In the genomic region with DNA sequence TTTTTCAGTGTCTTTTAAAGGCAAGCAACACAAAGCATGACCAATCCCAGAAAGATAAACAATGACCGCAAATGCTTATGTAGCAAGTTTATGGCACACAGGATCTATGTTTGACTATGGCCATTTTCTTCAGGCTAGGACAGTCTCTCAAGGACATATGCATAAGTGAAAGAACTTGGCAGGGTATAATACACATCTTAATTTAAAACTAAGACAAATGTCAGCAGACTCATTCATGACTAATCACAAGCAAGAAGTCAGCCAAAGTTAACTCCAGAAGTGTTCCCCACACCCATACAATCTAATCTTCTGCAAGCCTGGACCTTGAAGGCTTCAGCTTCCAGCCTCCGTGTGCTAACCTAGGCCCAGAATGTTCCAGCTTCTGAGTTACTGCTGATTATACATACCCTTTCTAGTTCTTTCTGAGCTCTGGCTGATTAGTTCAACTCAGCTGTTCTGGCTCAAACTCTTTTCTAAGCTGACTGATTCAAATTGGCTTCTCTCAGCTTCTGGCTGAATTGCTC, we compare ENCODE assay signal across 19 mouse cellular contexts.
DNase-seq lines count a peak whose midpoint lies in the region; ATAC-seq lines count a peak whose summit lies in the region.
"Had no signal": no experiment of that assay in that cellular context is flagged by ENCODE, and none has a peak within 500 bp of the region (broad histone marks: within the 10 kb centered on the region; RNA-seq: fewer than 3 reads in every experiment).

No protein-coding gene starts in this region.

- H3K9ac ChIP-seq in heart, embryonic 16.5 days (ENCODE audit: low read length), result no peak overlapping the region
- no peak overlapping the region for H3K9ac ChIP-seq in lung, embryonic 16.5 days (ENCODE audit: low read length)
- H3K9ac ChIP-seq: embryonic facial prominence, embryonic 13.5 days; forebrain, embryonic 12.5 days; hindbrain, embryonic 13.5 days had no signal

- peak; percentile 88 for DNase-seq in heart, adult 11 months
- DNase-seq in heart, embryonic 10.5 days (ENCODE audit: low spot score), result no peak
- no peak for DNase-seq in heart, postnatal 4 days
- DNase-seq in lung, postnatal 36 days, result no peak
- DNase-seq in gastrocnemius, postnatal 25 days, result no peak
- DNase-seq: cerebellum, adult 18-20 months; cerebellum, adult 9-11 months; cerebellum, postnatal 36 days; gastrocnemius, postnatal 10 days; kidney, adult 11 months had no signal

- H3K4me2 ChIP-seq in heart, embryonic 16.5 days (ENCODE audit: low read depth, low read length), result no peak overlapping the region
- no peak overlapping the region for H3K4me2 ChIP-seq in lung, embryonic 16.5 days (ENCODE audit: low read depth, low read length)
- H3K4me2 ChIP-seq: embryonic facial prominence, embryonic 13.5 days; forebrain, embryonic 12.5 days; hindbrain, embryonic 13.5 days had no signal

- H3K4me3 ChIP-seq in heart, embryonic 10.5 days, result no peak overlapping the region
- H3K4me3 ChIP-seq in heart, embryonic 16.5 days (ENCODE audit: low read length), result no peak overlapping the region
- no peak overlapping the region for H3K4me3 ChIP-seq in lung, embryonic 16.5 days (ENCODE audit: low read length)
- H3K4me3 ChIP-seq: embryonic facial prominence, embryonic 13.5 days; forebrain, embryonic 12.5 days; hindbrain, embryonic 13.5 days had no signal

- no peaks in the 10 kb centered on the region for H3K9me3 ChIP-seq in heart, embryonic 10.5 days
- peaks cover 13% of the 10 kb centered on the region for H3K9me3 ChIP-seq in heart, embryonic 16.5 days (replicated peaks; ENCODE audit: control insufficient read depth, low read length)
- H3K9me3 ChIP-seq in lung, embryonic 16.5 days (ENCODE audit: control insufficient read depth, low read length), result peaks cover 7% of the 10 kb centered on the region; the same call in 1 of the 2 replicates
- H3K9me3 ChIP-seq: forebrain, embryonic 12.5 days had no signal

- H3K27me3 ChIP-seq in heart, embryonic 10.5 days (ENCODE audit: insufficient read depth, poor library complexity, severe bottlenecking), result no peaks in the 10 kb centered on the region
- H3K27me3 ChIP-seq in heart, embryonic 16.5 days (ENCODE audit: control insufficient read depth, insufficient read depth, low read length), result no peaks in the 10 kb centered on the region
- H3K27me3 ChIP-seq in lung, embryonic 16.5 days (ENCODE audit: control insufficient read depth, insufficient read depth, low read depth, low read length), result no peaks in the 10 kb centered on the region
- H3K27me3 ChIP-seq: embryonic facial prominence, embryonic 13.5 days; forebrain, embryonic 12.5 days; hindbrain, embryonic 13.5 days; Patski had no signal

- peak; percentile 32; the same call in 1 of the 2 replicates for ATAC-seq in heart, embryonic 16.5 days (replicated peaks; ENCODE audit: extremely low read depth, insufficient read depth, low FRiP score)
- peak; percentile 76 for ATAC-seq in lung, embryonic 16.5 days (ENCODE audit: low read depth)
- ATAC-seq: activated CD4-positive, CD25-positive, alpha-beta regulatory T cell, adult 4 months; forebrain, embryonic 16.5 days; hindbrain, postnatal 0 days; Patski had no signal

- no peaks in the 10 kb centered on the region for H3K4me1 ChIP-seq in heart, embryonic 10.5 days
- peaks cover 2% of the 10 kb centered on the region; the same call in 1 of the 2 replicates for H3K4me1 ChIP-seq in heart, embryonic 16.5 days (ENCODE audit: control insufficient read depth, insufficient read depth, low read length)
- no peaks in the 10 kb centered on the region for H3K4me1 ChIP-seq in lung, embryonic 16.5 days (replicated peaks; ENCODE audit: control insufficient read depth, insufficient read depth, low read length)
- H3K4me1 ChIP-seq: embryonic facial prominence, embryonic 13.5 days; forebrain, embryonic 12.5 days; hindbrain, embryonic 13.5 days had no signal

- no peak overlapping the region for H3K27ac ChIP-seq in heart, embryonic 10.5 days
- peak overlapping the region; percentile 76 for H3K27ac ChIP-seq in heart, embryonic 16.5 days (ENCODE audit: low read length)
- no peak overlapping the region; the same call in 1 of the 2 replicates for H3K27ac ChIP-seq in lung, embryonic 16.5 days (ENCODE audit: low read length)
- H3K27ac ChIP-seq: embryonic facial prominence, embryonic 13.5 days; forebrain, embryonic 12.5 days; hindbrain, embryonic 13.5 days; hindbrain, postnatal 0 days had no signal

- no peaks in the 10 kb centered on the region; the same call in 1 of the 2 replicates for H3K36me3 ChIP-seq in heart, embryonic 10.5 days
- H3K36me3 ChIP-seq in heart, embryonic 16.5 days (ENCODE audit: control insufficient read depth, insufficient read depth), result no peaks in the 10 kb centered on the region
- H3K36me3 ChIP-seq in lung, embryonic 16.5 days (ENCODE audit: control insufficient read depth, insufficient read depth, low read length), result no peaks in the 10 kb centered on the region
- H3K36me3 ChIP-seq: embryonic facial prominence, embryonic 13.5 days; forebrain, embryonic 12.5 days; hindbrain, embryonic 13.5 days had no signal

- 86% methylated on average over 2 of the region's 2 CpGs for WGBS in heart, embryonic 10.5 days
- 64% methylated on average over 2 of the region's 2 CpGs for WGBS in heart, embryonic 16.5 days
- WGBS in lung, embryonic 16.5 days, result 73% methylated on average over 2 of the region's 2 CpGs
